Mouse (Mus musculus) embryonic fibroblast, embryonic 13.5 days (primary cell): ENCODE measurements around the gene Ctsl.

Source experiments
- CTCF ChIP-seq: IDR thresholded peaks from 2 replicates; pipeline ENCODE4 v1.5.1; 2011; ENCODE audit warnings: mild to moderate bottlenecking, control low read depth, low read length, moderate library complexity, borderline replicate concordance; ENCODE audit not compliant: insufficient read depth
- POLR2A ChIP-seq: IDR thresholded peaks from 2 replicates; pipeline ENCODE4 v1.6.1; 2011; ENCODE audit warnings: low read depth, mild to moderate bottlenecking, control low read depth, low read length, moderate library complexity

- TF ChIP-seq POLR2A (no peak), CTCF (no peak)
Measured at GRCm38 (mm10) chr13:64335546-64336132, 35.1 kb downstream of the Ctsl start.
